Mouse (Mus musculus) kidney, adult 8-10 months (tissue): Measurements from ENCODE around the gene Ticrr.

Source experiments
- DNase-seq, 2 experiments: peaks; one replicate each; pipeline ENCODE4 v3.0.0; 2022

Gene Ticrr

DNA sequence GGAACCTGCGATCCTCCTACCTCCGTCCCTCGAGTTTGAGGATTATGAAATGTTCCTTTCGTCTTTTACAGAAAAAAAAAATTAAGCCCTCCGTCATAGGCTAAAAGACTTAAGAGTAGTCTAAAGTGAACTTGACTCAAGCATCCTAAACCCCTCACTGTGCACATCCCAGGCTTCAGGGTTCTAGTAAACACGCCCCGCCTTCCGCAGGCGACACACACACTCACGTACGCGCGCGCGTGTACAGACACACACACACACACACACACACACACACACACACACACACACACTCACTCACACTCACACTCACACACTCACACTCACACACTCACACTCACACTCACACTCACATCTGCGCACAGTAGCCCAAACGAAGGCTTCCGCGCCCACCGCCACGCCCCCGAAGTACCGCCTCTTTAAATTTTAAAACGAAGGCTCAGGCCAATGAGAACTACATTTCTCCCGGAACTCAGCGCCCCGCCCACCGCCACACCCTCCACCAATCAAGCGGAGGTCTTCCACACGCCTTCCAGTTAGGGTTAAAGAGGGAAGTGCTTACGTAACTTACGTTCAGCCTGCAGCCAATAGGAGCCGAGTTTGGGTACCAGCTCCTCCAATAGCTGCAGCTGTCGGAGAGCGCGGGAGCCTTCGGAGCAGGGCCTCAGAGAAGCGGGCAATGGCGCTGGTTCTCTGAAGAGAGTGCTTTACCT is at the start of gene Ticrr:
TSS of gene Ticrr (plus strand) at position 619 of the 713 bp plus-strand sequence.
- DNase-seq: peak; percentile 97

DNA sequence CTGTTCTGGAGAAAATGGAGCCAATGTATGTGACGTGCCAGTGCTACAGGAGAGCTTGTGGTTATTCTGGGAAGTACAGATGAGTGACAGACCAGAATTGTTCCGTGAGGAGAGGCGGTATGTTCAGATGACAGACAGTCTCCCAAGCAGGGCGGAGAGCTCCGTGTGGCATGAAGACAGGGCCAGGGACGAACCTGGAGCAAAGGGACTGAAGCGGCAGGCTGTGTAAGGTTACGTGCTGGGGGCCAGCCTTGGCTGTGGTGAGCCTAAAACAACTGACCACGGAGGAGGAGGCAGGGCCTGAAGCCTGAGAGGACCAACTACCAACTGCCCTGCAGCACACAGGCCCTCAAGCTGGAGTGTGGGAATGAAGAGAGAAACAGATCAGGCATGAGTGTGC is 48.1 kb upstream of the Ticrr start:
- DNase-seq: no peak

DNA sequence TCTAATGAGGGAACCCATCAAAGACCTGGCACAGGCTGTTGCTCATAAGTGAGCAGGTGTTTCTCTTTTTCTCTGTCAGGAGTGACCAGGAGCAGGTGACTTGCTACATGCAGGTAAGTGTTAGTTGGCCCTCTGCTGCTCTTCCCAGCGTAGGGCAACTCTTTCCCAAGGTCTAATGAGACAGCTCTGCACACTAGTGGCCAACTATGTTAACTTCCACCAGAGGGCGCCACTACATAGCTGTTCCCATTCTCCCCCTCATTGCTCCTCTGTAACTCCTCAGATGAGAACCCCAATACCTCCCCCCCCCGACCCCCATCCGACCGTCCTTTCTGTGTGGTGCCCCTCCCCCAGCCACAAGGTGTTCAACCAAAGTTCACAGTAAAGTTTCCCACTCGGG is 47.2 kb upstream of the Ticrr start:
- DNase-seq: peak in 1 of 2 experiments; percentile 66

DNA sequence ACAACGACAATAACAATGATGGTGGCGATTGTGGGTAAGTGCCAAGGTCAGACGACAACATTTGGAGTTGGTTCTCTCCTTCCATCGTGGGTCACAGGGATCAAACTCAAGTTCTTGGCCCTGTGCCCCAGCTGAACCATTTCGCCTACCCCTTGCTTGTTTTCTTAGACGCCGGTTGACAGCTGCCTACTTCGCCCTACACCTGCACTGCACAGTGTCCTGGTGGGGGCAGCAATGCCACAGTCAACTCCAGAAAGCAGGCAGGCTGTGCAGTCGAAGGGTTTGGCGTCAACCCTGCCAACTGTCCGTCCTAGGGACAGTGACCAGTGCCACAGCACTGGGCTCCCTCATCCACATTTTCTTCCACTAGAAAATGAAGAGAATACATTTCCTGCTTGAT is 46.7 kb upstream of the Ticrr start:
- no peak for DNase-seq

DNA sequence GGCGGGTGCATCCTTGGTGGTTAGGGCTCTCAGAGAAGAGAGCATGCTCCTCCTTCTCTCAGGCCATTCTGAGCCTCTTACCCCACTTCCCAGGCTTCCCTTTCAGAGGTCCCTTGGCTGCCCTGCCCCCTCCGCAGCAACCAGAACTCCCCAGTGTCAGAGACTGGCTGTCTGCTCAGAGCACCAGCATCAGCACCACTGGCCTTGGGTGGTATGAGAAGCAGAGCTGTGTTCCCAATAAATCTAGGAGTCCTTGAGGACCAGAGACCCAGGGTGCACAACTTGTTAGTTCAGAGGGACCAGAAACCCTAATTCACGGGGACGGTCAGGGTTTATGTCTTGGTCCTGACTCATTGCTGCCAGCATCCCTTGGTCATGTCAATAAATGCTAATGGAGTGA is 45.0 kb upstream of the Ticrr start:
- DNase-seq: no peak

DNA sequence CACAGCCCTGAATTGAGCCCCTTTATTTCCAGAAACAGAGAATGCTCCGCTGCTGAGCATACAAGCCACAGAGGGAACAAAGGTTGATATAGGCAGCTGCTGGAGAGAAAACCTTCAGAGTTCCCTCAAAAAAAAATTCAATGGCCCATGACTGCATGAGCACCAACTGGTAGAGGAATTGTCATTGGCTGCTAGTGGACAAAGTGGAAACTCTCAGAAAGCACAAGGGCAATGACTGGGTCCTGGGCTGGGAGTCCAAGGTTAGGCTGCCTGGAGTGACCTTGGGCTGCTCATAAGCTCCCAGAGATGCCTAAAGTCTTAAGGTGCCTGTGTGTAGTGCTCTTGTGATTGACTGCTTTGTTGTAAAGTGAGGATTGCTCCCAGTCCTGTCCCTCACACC is 44.1 kb upstream of the Ticrr start:
- no peak for DNase-seq

DNA sequence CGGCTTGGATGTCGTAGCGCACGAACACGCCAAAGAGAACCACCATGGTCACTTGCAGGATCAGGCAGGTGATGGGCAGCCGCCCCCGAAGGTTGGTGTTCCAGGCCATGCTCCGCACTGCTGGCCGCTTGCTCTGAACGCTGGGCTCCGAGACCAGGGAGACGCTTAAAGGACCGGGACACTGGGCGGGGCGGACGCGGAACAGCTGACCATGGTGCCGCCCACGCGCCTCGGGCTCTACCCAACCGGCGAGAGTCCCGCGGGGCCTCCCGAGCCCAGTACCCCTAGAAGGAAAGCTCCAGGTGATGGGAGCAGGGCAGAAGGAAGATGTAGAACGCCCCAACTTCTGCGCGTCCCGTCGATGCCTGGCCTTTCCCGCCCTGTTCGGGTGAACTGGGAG is 42.6 kb upstream of the Ticrr start, which contains the start of gene Rhcg:
TSS of gene Rhcg (minus strand) at position 240 of the 400 bp plus-strand sequence.
- DNase-seq: no peak

GRCm38 (mm10) chr7:79619493-79619892 is 40.5 kb upstream of the Ticrr start:
- no peak for DNase-seq

- no peak for DNase-seq
Observed at GRCm38 (mm10) chr7:79623086-79623485, 36.9 kb upstream of the Ticrr start.

DNA sequence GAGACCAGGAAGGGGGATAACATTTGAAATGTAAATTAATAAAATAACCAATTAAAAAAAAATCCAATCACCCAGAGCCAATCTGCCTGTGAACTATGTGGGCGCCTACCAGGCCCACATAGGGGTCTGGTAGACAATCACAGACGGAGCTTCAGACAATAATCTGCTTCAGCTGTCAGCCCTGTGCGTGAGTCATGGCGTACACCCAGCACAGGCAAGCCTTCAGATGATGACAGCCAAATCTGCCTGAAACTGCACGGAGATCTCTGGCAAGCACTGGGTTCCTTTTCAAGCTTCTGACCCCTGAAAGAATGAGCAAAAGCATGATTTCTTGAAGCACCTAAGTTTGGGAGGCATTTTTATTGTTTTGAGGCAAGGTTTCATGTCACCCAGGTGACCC is 33.8 kb upstream of the Ticrr start:
- DNase-seq: no peak

GRCm38 (mm10) chr7:79628271-79628913 is 31.6 kb upstream of the Ticrr start:
- no peak for DNase-seq

DNA sequence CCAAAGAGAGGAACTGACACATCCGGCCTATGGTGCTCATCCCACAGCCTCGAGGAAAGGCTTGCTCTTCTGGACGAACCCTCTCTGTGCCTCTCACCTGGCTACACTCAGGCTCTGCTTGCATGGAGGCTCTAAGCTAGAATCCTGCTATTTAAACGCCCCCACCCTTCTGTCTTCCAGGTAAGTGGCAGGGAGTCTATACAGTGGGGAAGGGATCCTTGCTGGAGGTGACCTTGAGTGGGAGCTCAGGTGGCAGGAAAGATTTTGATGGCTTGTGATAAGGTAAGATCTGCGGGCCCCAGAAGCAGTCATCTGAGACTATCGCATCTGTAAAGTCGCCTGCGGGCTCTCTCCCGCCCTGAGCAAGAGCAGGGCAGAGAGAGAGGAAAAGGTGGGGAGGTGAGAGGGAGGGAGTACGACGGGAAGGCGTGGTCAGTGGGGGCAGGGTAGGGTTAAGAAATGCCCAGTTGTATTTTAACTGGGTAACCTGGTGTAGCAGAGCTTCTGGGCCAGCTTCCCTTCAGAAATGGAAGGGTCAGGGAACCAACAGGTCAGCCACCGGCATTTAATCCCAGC is 28.1 kb upstream of the Ticrr start:
- peak; percentile 47 to 65 for DNase-seq

GRCm38 (mm10) chr7:79647233-79647632 is 12.8 kb upstream of the Ticrr start:
- peak; percentile 29 to 35 for DNase-seq

DNA sequence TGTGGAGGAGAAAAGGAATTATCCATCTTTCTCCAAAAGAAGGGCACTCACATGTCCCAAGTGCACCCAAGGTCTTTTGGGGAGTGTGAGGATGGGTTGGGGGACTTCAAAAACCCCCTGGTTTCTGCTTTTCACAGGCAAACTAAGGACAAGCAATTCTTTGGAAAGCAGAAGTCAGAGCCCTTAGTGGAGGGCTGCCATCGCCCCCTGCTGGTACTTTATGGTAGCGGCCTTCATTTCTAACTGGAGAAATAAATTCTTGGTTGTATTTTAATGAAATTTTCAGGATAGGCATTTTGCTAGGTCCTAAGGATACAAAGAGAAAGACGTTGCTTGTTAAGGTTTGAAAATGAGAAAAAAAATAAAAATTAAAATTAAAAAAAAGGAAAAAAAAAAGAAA is 11.0 kb upstream of the Ticrr start:
- DNase-seq: peak; percentile 18 to 71

GRCm38 (mm10) chr7:79654185-79654584 is 5.8 kb upstream of the Ticrr start:
- no peak for DNase-seq

GRCm38 (mm10) chr7:79654586-79654985 is 5.4 kb upstream of the Ticrr start:
- DNase-seq: no peak

GRCm38 (mm10) chr7:79660291-79661150 is 525 bp downstream of the Ticrr start:
- DNase-seq: no peak

- no peak for DNase-seq
Observed at GRCm38 (mm10) chr7:79661253-79661890, 1.4 kb downstream of the Ticrr start.

DNA sequence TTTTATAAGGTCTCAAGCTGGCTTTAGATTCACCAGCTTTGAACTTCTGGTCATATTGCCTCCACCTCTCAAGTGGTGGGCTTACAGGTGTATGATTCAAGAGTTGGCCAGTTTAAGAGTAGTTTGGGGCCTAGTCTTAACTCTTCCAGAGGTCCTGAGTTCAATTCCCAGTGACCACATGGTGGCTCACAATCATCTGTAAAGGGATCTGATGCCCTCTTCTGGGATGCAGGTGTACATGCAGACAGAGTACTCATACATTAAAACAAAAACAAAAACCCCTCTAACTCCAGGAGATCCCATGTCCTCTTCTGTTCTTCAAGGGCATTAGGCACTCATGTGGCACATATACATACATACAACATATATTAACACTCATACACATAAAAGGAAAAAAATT is 6.7 kb downstream of the Ticrr start:
- DNase-seq: no peak

DNA sequence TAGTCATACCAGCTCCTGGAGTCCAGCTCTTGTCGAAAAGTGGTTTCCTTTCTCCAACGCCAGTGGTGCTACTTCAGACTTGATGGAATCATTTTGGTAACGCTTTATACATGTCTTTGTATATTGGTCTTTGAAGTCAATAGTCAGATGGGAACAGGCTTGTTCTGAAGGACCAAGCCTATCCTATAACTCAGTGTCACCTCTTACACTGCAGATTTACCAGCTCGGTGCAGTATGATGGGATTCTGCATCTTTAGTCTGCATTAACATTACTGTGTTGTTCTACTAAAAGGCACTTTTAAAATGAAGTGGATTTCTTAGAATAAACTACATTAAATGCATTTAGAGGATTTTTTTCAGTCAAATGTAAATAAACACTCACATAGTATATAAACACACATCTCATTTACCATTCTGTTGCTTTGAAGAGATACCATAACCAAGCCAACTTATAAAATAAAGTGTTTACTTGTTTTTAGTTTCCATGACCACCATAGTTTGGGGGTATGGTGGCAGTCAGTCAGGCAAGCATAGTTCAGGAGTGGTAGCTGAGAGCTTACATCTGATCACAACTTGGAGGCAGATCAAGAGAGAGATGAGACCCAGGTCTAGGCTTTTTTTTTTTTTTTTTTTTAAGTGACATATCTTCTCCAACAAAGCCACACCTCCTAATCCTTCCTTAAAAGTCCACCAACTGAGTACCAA is 11.1 kb downstream of the Ticrr start:
- DNase-seq: no peak

- DNase-seq: peak in 1 of 2 experiments; percentile 33
Observed at GRCm38 (mm10) chr7:79679186-79679585, 19.2 kb downstream of the Ticrr start.

DNA sequence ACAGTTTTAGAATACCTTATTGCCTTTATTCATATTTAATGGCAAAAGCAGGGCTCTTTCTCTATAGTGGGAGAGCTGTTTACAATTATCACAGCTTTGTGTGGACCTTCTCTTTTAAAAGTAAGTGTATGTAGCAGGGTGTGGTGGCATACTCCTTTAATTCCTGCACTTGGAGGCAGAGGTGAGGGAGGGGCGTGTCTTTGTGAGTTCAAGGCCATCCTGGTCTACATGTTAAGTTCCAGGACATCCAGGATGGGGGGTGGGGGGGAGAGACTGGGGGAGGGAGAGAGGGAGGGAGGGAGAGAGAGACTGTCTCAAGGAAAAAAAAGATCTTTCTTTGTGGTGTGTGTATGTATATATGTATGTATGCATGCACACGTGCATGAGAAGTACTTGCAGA is 20.2 kb downstream of the Ticrr start:
- no peak for DNase-seq
